Mouse (Mus musculus) layer of hippocampus, postnatal 25 days (tissue): ENCODE results near the gene Trim9. TPM values are rescaled to one million over a fixed set of nuclear protein-coding genes. Genes with fewer than 3 reads are reported as not detected.

ENCODE experiments used
- DNase-seq, 2 experiments: peaks; one replicate each; pipeline ENCODE4 v3.0.0; 2022; ENCODE audit warnings: mixed read lengths in 2 of 2, low spot score in 1 of 2; ENCODE audit errors: extremely low spot score in 1 of 2
- total RNA-seq, 2 experiments: library from RNA; stranded (reverse); gene quantifications; 2 replicates each; pipeline ENCODE4 v1.2.3; 2021

Trim9 gene
- total RNA-seq, 2 experiments from 2014 or later, result 295 to 339 TPM

GRCm38 (mm10) chr12:70218795-70219540 lies 128.4 kb downstream of the Trim9 start:
- no peak for DNase-seq

DNA sequence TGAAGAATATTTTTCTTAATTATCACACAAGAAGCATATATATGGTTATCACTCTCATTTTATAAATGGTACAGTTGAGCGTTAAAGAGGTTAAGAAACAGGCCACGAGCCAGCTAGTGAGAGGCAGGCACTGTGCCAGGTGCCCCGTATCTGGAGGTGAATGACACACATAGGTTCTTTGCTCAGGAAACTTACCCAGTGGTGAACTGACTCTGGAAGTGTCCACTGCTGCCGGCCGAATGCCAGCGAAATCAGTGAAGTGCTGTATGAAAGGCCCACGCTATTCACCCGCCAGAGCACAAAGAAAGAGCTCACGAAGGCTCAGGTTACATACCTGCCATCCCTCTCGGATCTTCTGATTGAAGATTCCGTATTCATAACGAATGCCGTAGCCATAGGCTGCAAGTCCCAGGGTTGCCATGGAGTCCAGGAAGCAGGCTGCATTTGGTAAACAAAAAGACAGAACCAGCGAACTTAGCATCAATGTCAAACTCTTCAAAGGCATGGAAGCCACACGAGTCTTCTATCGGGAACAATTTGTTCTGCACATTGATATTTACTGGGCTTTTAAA lies 131.1 kb downstream of the Trim9 start:
- DNase-seq, result no peak

- no peak for DNase-seq
Measured at GRCm38 (mm10) chr12:70214281-70214680, 133.1 kb downstream of the Trim9 start.

- DNase-seq, result no peak
Measured at GRCm38 (mm10) chr12:70213601-70214000, 133.8 kb downstream of the Trim9 start.

DNA sequence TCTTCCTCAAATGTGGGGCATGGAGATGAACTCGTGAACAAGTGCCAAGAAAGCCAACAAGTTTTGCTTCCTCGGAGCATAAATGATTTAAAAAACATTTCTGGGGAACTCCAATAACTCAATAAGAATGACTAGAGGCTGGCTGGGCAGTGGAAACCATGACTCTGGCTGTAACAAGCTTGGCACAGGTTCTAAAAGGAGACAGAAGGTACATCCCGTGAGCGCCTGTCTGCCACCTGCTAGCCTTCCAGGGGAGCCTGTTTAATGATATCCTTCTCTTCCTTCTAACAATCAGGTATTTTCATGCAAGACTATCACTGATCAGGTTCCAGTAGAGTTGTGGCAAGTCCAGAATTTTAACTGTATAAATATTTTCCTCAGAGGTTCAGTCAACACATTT lies 134.9 kb downstream of the Trim9 start:
- no peak for DNase-seq

DNA sequence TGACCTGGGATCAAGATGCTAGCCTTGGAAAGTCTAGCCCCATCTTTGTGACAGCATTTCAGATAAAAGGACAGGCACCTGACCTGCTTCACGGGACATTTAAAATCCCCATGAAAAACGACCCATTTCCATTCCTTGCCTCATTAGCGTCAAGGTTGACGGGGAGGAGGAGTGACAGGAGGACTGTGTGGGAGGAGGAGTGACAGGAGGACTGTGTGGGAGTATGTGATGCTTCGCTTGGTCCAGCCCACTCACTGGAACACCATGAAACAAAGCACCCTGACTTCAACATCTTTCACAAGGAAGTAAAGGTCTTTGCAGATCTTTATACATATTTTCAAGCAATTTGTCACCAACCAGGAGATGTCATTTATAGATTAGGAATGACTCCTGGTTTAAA lies 139.2 kb downstream of the Trim9 start:
- no peak for DNase-seq

DNA sequence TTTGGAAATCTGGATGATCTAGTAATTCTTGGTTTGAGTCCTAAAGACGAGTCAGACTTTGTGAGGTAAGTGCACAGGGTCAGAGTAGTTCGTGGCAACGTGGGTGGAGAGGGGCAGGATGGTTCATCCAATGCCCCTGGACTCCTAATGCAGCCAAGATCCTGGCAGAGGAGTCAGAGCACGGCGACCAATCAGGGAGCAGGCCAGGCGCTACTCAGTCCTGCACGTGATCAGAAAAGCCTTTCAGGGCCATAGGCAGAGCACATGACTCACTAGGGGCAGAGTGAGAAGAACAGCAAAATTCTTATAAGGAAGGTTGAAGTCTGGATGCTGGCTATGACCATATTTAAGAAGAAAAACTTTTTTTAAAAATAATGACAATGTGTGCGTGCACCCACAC lies 143.0 kb downstream of the Trim9 start:
- DNase-seq, result no peak

DNA sequence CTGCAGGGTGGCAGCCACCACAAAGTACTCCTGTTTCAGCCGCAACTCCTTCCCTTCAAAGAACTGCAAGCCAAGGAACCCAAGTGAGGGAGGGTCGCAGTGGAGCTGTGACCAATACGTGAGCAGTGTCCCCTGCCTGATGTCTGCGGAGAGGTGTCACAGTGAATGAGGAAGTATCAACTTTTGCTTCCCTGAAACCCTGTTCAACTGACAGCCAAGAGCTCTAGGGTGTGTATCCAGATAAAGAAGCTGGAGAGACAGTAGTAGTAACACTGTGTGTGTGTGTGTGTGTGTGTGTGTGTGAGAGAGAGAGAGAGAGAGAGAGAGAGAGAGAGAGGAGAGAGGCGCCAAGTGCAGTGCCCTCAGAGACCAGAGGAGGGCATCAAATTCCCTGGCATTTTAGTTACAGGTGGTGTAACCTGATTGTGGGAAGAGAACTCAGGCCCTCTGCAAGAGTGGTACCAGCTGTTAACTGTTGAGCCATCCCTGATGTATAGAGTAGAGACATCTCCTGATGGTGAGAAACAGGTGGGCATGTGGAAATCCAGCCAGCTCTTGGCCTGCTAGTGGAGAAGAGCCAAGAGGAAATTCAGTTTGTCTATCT lies 145.4 kb downstream of the Trim9 start:
- DNase-seq, result no peak

GRCm38 (mm10) chr12:70196341-70196740 lies 151.1 kb downstream of the Trim9 start:
- no peak for DNase-seq

DNA sequence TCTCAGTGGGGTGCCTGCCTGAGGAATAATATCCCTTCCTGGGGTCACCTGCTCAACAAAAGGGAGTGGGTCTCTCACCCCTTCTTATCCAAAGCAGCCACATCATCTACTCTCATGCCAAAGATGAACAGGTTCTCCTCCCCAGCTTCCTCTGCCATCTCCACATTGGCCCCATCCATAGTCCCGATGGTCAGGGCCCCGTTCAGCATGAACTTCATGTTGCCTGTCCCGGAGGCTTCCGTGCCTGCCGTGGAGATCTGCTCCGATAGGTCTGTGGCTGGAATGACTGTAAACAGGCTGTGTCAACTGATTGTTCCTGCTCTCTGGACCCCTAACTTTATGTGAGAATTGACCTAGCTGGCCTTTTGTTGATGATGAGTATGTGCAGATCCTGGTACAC lies 152.0 kb downstream of the Trim9 start:
- DNase-seq, result no peak

Other genes with a start within 250 kb of the Trim9 start
- gene Nin, start 233.9 kb downstream of the Trim9 start, total RNA-seq, result 10 to 100 TPM; 53.7 to 69.3 TPM
- gene Abhd12b, start 193.5 kb downstream of the Trim9 start, total RNA-seq, result not detected
- 1 to 10 TPM; 3.3 to 3.7 TPM for gene Pygl, start 116.1 kb downstream of the Trim9 start, total RNA-seq
- gene Tmx1, start 105.5 kb upstream of the Trim9 start, total RNA-seq, result 10 to 100 TPM; 29.9 to 32.3 TPM